Mouse (Mus musculus) stomach, postnatal 0 days (tissue): ENCODE data around the gene Foxp1.

Experiments used
- CTCF ChIP-seq: IDR thresholded peaks from 2 replicates; pipeline ENCODE4 v1.5.1; 2016; ENCODE audit warnings: antibody characterized with exemption, low read depth, mild to moderate bottlenecking, moderate library complexity
- EP300 ChIP-seq: optimal IDR thresholded peaks from 2 replicates; pipeline ENCODE3; 2016; ENCODE audit warnings: antibody characterized with exemption

- no peak for TF ChIP-seq EP300
- no peak for TF ChIP-seq CTCF
Observed at GRCm38 (mm10) chr6:99515667-99516199, 6.8 kb downstream of the Foxp1 start.
